Mouse (Mus musculus): Measurements from ENCODE around the gene Lrit2. TPM values are rescaled to one million over a fixed set of nuclear protein-coding genes. Genes with fewer than 3 reads are reported as not detected.

The Lrit2 gene
- total RNA-seq (2012; rRNA removed): not detected in 2 replicates

GRCm38 (mm10) chr14:37067629-37068028 lies at the start of gene Lrit2:
Gene Lrit2, plus strand, starts transcription at chr14:37067929.
- TF ChIP-seq HCFC1 (IDR thresholded peaks at IDR 0.05; ENCODE audit: borderline replicate concordance, insufficient read depth, low read length) (no peak), MAFK (IDR thresholded peaks at IDR 0.05; ENCODE audit: insufficient read depth, low read depth, low read length) (no peak), ZC3H11A (IDR thresholded peaks at IDR 0.05; ENCODE audit: borderline replicate concordance, low read depth, low read length) (no peak), ZNF384 (IDR thresholded peaks at IDR 0.05; ENCODE audit: low read depth, low read length) (no peak), CHD2 (IDR thresholded peaks at IDR 0.05; ENCODE audit: low read depth, low read length) (no peak)
- Histone ChIP-seq H3K9me3 (ENCODE audit: control insufficient read depth, insufficient read depth, low read depth, low read length) (no peaks in the 10 kb centered on the region), H3K4me1 (ENCODE audit: control insufficient read depth in 2 of 2, insufficient read depth in 2 of 2, low read length in 2 of 2, poor library complexity in 1 of 2) (no peaks in the 10 kb centered on the region), H3K4me3 (ENCODE audit: insufficient read depth in 1 of 2, low read depth in 1 of 2, low read length in 2 of 2, poor library complexity in 1 of 2, severe bottlenecking in 1 of 2) (no peak within 1 kb of the TSS), H3K36me3 (ENCODE audit: control insufficient read depth, insufficient read depth, low read length, poor library complexity, severe bottlenecking) (no peaks in the 10 kb centered on the region), H3K27ac (ENCODE audit: insufficient read depth, low read depth, low read length, poor library complexity, severe bottlenecking) (no peak within 1 kb of the TSS), H3K9ac (ENCODE audit: insufficient read depth, low read depth, low read length, poor library complexity, severe bottlenecking) (no peak within 1 kb of the TSS)
- in situ Hi-C loops (cut with MboI; ENCODE audit: low sequenced_read_pairs in 2 of 2, unreplicated experiment in 2 of 2): no loop called here
- no peak for DNase-seq (ENCODE audit: low read depth, low spot score)

- Histone ChIP-seq H3K36me3 (ENCODE audit: control insufficient read depth, insufficient read depth, low read length, poor library complexity, severe bottlenecking) (no peaks in the 10 kb centered on the region), H3K4me3 (ENCODE audit: insufficient read depth in 1 of 2, low read depth in 1 of 2, low read length in 2 of 2, poor library complexity in 1 of 2, severe bottlenecking in 1 of 2) (no peak overlapping the region), H3K9ac (ENCODE audit: insufficient read depth, low read depth, low read length, poor library complexity, severe bottlenecking) (no peak overlapping the region), H3K27ac (ENCODE audit: insufficient read depth, low read depth, low read length, poor library complexity, severe bottlenecking) (no peak overlapping the region), H3K4me1 (ENCODE audit: control insufficient read depth in 2 of 2, insufficient read depth in 2 of 2, low read length in 2 of 2, poor library complexity in 1 of 2) (no peaks in the 10 kb centered on the region), H3K9me3 (ENCODE audit: control insufficient read depth, insufficient read depth, low read depth, low read length) (no peaks in the 10 kb centered on the region)
- TF ChIP-seq ZNF384 (IDR thresholded peaks at IDR 0.05; ENCODE audit: low read depth, low read length) (no peak), MAFK (IDR thresholded peaks at IDR 0.05; ENCODE audit: insufficient read depth, low read depth, low read length) (no peak), HCFC1 (IDR thresholded peaks at IDR 0.05; ENCODE audit: borderline replicate concordance, insufficient read depth, low read length) (no peak), CHD2 (IDR thresholded peaks at IDR 0.05; ENCODE audit: low read depth, low read length) (no peak), ZC3H11A (IDR thresholded peaks at IDR 0.05; ENCODE audit: borderline replicate concordance, low read depth, low read length) (no peak)
- DNase-seq (ENCODE audit: low read depth, low spot score): no peak
- in situ Hi-C loops (cut with MboI; ENCODE audit: low sequenced_read_pairs in 2 of 2, unreplicated experiment in 2 of 2): no loop called here
These were observed 40.3 kb upstream of the Lrit2 start for GRCm38 (mm10) chr14:37027248-37027933.

- TF ChIP-seq ZC3H11A (IDR thresholded peaks at IDR 0.05; ENCODE audit: borderline replicate concordance, low read depth, low read length) (no peak), ZNF384 (IDR thresholded peaks at IDR 0.05; ENCODE audit: low read depth, low read length) (no peak), HCFC1 (IDR thresholded peaks at IDR 0.05; ENCODE audit: borderline replicate concordance, insufficient read depth, low read length) (no peak), CHD2 (IDR thresholded peaks at IDR 0.05; ENCODE audit: low read depth, low read length) (no peak), MAFK (IDR thresholded peaks at IDR 0.05; ENCODE audit: insufficient read depth, low read depth, low read length) (no peak)
- in situ Hi-C loops (cut with MboI; ENCODE audit: low sequenced_read_pairs in 2 of 2, unreplicated experiment in 2 of 2): no loop called here
These were observed 39.8 kb upstream of the Lrit2 start for GRCm38 (mm10) chr14:37027951-37028350.

GRCm38 (mm10) chr14:37028555-37028954 lies 39.2 kb upstream of the Lrit2 start:
- Histone ChIP-seq H3K27ac (ENCODE audit: insufficient read depth, low read depth, low read length, poor library complexity, severe bottlenecking) (no peak overlapping the region), H3K9me3 (ENCODE audit: control insufficient read depth, insufficient read depth, low read depth, low read length) (no peaks in the 10 kb centered on the region), H3K4me3 (ENCODE audit: insufficient read depth in 1 of 2, low read depth in 1 of 2, low read length in 2 of 2, poor library complexity in 1 of 2, severe bottlenecking in 1 of 2) (no peak overlapping the region), H3K9ac (ENCODE audit: insufficient read depth, low read depth, low read length, poor library complexity, severe bottlenecking) (no peak overlapping the region), H3K36me3 (ENCODE audit: control insufficient read depth, insufficient read depth, low read length, poor library complexity, severe bottlenecking) (no peaks in the 10 kb centered on the region), H3K4me1 (ENCODE audit: control insufficient read depth in 2 of 2, insufficient read depth in 2 of 2, low read length in 2 of 2, poor library complexity in 1 of 2) (no peaks in the 10 kb centered on the region)
- no peak for DNase-seq (ENCODE audit: low read depth, low spot score)
- TF ChIP-seq ZNF384 (IDR thresholded peaks at IDR 0.05; ENCODE audit: low read depth, low read length): no peak
- no peak for TF ChIP-seq MAFK (IDR thresholded peaks at IDR 0.05; ENCODE audit: insufficient read depth, low read depth, low read length)
- TF ChIP-seq CHD2 (IDR thresholded peaks at IDR 0.05; ENCODE audit: low read depth, low read length): no peak
- no peak for TF ChIP-seq ZC3H11A (IDR thresholded peaks at IDR 0.05; ENCODE audit: borderline replicate concordance, low read depth, low read length)
- no peak for TF ChIP-seq HCFC1 (IDR thresholded peaks at IDR 0.05; ENCODE audit: borderline replicate concordance, insufficient read depth, low read length)
- in situ Hi-C loops (cut with MboI; ENCODE audit: low sequenced_read_pairs in 2 of 2, unreplicated experiment in 2 of 2): no loop called here

More at GRCm38 (mm10) chr14:37027951-37028350, 39.8 kb upstream of the Lrit2 start:
- no peak overlapping the region for H3K9ac ChIP-seq (ENCODE audit: insufficient read depth, low read depth, low read length, poor library complexity, severe bottlenecking)
- H3K4me1 ChIP-seq (ENCODE audit: control insufficient read depth in 2 of 2, insufficient read depth in 2 of 2, low read length in 2 of 2, poor library complexity in 1 of 2): no peaks in the 10 kb centered on the region
- H3K9me3 ChIP-seq (ENCODE audit: control insufficient read depth, insufficient read depth, low read depth, low read length): no peaks in the 10 kb centered on the region
- H3K36me3 ChIP-seq (ENCODE audit: control insufficient read depth, insufficient read depth, low read length, poor library complexity, severe bottlenecking): no peaks in the 10 kb centered on the region
- H3K4me3 ChIP-seq (ENCODE audit: insufficient read depth in 1 of 2, low read depth in 1 of 2, low read length in 2 of 2, poor library complexity in 1 of 2, severe bottlenecking in 1 of 2): no peak overlapping the region
- DNase-seq (ENCODE audit: low read depth, low spot score): no peak
- no peak overlapping the region for H3K27ac ChIP-seq (ENCODE audit: insufficient read depth, low read depth, low read length, poor library complexity, severe bottlenecking)

All from ES-E14 (cell line).